Mouse (Mus musculus) small intestine, adult 2 months (tissue): ENCODE results near the gene Cep295nl.

ENCODE experiments used
- CTCF ChIP-seq: fragments of 200-500 bp; IDR thresholded peaks from 2 replicates; pipeline ENCODE4 v1.5.1; 2012; ENCODE audit warnings: low read depth, mild to moderate bottlenecking, control low read depth, inconsistent platforms, low read length, moderate library complexity, mixed read lengths; ENCODE audit not compliant: insufficient replicate concordance, insufficient read length; ENCODE audit errors: extremely low read depth
- POLR2A ChIP-seq: fragments of 200-500 bp; IDR thresholded peaks from 2 replicates; pipeline ENCODE4 v1.6.1; 2012; ENCODE audit warnings: low read depth, mild to moderate bottlenecking, control low read depth, inconsistent platforms, low read length, moderate library complexity

DNA sequence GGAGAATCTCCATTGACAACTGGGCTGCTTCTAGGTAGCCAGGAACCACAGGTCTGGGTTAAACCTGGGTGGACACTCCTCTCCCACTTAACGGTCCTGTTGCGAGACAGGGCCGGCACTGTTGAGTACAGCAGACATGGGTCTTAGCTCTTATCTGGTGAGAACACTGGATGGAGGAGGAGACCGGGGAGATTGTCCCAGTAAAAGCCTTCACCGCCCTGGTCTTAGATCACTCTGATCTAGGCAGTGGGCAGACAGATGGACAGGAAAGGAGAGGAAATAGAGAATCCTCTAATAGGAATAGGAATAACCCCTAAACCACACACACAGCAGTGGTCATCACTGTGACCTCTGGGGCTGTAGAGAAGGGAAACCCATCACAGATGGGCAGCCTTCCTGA, 18.3 kb downstream of the Cep295nl start:
- TF ChIP-seq POLR2A (no peak), CTCF (no peak)
